Mouse (Mus musculus) adrenal gland, postnatal 25 days (tissue): ENCODE data around the gene Col1a1. TPM values are rescaled to one million over a fixed set of nuclear protein-coding genes. Genes with fewer than 3 reads are reported as not detected.

Experiments
- DNase-seq: peaks from one replicate; pipeline ENCODE4 v3.0.0; 2021; ENCODE audit warnings: mixed read lengths
- total RNA-seq: library from RNA; stranded (reverse); gene quantifications from 2 replicates; pipeline ENCODE4 v1.2.3, GENCODE M21; 2021

Gene Col1a1
- total RNA-seq, 1 experiment from 2014 or later, result 74.0 TPM

DNA sequence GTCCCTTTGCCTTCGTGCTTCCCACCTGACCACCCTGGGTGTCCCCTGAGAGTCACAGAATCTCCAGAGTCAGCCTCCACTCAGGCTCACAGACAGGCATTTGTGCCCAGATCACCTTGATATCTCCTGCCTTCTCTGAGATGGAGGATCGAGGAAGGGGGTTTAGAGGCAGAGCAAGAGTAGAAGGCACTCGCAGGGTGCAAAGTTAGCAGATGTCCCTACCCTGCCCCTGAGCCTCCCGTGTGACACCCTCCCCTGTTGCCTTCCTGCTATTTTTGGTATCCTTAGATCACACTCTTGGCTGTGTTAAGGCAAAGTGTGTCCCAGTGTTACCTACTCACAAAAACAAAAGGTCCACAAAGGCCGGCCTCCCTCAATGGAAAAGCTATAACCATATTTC, 40.2 kb downstream of the Col1a1 start, which contains the start of gene Sgca:
Gene Sgca, minus strand, starts transcription at position 129 of the 400 bp plus-strand sequence.
- DNase-seq, result no peak

DNA sequence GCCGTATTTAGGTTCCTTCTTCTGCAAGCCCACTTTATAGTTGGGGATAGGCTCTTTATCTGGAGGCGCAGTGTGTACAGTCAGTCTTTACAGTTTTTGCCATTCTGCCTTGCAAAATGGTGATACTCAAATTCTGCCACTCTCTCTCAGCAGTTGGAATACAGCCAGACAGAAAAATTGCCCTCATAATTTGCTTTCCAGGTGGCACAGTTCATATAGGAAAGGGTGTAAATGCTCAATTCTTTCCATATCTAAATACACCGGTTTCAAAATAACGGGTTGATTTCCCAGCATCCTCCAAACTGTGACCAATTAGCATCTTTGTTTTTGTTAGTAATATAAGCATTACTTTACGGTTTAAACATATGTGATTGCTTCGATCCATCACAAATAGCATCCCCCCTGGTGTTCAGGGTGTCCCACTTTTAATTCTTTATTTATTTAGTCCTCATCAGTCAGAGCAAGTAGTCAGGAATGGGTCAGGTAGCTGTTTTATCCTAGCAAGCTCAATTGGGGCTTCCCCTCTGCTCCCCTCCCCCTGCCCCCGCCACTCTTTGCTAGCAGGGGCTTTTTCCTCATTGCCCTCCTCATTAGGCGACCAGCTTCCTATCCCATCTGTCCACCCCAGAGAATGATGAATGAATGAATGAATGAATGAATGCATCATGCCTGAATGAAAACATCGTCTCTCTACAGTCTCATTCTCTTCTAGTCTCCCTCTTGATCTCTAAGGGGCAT, 42.3 kb downstream of the Col1a1 start:
- no peak for DNase-seq

- DNase-seq, result peak; percentile 98
Observed at GRCm38 (mm10) chr11:94978947-94979346, 42.9 kb downstream of the Col1a1 start.

- DNase-seq, result no peak
Observed at GRCm38 (mm10) chr11:94979462-94980179, 43.6 kb downstream of the Col1a1 start.

DNA sequence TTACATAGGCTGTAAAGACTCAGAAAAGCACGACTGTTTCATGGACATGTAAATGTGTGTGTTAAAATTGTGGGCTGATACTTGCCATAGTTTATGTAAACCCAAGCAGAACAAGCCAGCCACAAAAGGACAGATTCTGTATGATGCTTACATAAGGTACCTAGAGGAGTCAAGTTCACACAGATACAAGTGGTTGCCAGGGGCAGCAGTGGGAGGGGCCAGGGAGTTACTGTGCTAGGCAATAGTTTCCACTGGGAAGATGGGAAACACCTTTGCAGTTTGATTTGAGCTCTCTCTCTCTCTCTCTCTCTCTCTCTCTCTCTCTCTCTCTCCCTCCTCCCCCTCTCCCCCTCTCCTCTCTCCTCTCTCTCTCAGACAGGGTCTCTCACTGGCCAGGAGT, 49.1 kb downstream of the Col1a1 start:
- DNase-seq, result no peak

- DNase-seq, result no peak
Observed at GRCm38 (mm10) chr11:94985822-94986221, 49.8 kb downstream of the Col1a1 start.

DNA sequence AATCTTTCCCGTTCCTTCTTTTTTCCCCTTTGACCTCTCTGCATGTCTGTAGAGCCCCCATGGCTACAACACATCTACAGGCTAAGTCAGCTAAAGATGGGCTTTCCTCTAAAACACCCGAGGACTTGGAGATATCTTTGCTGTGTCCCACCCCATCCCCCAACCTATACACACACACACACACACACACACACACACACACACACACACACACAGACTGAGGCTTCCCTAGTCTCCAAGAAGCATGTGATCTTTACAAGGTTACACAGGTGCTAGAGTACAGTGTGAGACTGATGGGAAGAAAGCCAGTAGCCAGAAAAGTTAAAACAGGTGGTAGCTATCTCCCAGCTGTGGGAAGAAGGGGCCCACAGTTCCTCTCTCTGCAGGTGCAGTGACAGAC, 50.4 kb downstream of the Col1a1 start:
- no peak for DNase-seq

DNA sequence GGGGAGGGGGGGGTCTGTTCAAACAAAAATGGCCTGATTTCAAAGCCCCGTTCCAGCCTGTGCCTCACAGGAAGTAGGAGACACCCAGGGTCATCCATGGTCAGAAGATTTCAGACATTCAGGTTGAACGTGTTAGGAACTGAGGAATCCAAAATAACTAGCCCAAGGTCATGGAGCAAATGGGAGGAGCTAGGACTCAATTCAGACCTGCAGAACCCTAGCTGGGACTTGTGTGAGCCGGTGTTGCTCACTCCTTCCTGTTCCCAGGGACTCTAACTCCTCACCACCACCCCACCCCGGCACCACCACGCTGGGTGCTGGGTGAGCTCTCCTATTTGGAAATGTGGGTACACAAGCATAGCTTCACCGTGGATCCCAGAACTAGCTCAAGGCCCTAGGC, 51.3 kb downstream of the Col1a1 start:
- DNase-seq, result no peak

GRCm38 (mm10) chr11:94987851-94988250, 51.8 kb downstream of the Col1a1 start:
- DNase-seq, result peak; percentile 71

DNA sequence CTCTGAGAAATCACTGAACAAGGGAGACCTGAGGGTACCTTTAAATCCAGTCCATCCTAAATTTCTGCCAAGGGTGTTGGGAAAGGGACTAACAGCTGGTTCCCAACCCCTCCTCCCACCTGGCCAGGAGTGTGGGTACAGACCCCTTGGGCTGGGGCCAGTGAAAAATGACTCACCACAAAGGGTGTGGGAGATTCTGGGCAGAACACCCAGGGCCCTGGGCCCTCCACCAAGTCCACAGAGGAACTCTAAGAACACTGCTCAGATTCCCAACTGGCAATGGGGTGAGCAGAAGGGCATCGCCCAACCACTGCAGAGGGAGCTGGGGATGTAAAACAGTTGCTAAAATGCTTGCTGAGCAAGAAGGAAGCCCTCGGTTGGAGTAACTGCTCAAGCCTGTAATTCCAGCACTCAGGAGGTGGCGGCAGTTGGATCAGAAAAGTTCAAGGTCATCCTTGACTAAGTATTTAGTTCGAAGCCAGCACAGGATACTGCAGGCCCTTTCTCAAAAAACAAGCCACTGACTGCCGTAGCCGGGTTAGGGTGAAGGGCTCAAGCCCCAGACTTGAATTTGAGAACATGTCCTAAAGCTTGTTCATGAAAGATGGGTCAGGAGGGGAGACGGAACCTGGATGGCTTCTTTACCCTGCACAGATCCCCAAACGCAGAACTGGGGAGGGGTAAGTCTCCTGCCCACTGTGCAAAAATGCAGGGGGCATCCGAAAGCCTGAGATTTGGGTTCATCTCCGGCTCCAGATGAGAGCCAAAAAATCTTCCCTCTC, 52.9 kb downstream of the Col1a1 start:
- DNase-seq, result peak; percentile 37

- peak; percentile 64 for DNase-seq
Observed at GRCm38 (mm10) chr11:94989562-94990017, 53.6 kb downstream of the Col1a1 start.

DNA sequence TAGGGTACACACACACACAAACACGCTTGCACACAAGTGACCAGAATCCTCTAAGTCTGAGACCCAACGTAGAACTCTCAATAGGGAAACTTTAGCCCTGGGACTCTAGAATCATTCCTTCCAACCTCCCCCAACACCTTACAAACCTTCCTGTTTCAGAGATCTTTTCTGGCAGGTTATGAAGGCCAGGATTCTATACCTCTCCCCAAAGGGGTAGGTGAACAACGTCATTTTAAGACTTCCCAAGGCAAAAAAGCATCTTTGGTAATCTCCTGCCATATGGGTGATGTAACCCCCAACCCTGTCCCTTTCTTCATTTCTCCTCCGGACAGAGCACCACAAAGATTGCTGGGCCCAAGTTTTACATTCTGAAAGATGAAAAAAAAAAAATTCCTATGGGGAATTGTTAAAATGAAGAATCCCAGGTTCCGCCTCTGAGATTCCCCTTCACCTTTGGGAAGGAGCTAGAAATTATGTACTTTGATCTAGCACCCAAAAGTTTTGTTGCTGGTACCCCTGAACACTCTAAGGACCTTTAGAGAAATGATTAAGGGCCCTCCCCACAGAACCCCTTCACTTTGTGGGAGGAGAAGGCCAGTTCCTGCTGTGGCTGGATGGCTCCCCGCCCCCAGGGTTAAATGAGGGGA, 54.2 kb downstream of the Col1a1 start:
- DNase-seq, result no peak

GRCm38 (mm10) chr11:94990749-94991577, 54.9 kb downstream of the Col1a1 start, which contains the start of gene Ppp1r9b:
Ppp1r9b (plus strand) TSS chr11:94991035.
- peak; percentile 94 for DNase-seq

- DNase-seq, result peak; percentile 69
Observed at GRCm38 (mm10) chr11:94991641-94992479, 55.8 kb downstream of the Col1a1 start.

DNA sequence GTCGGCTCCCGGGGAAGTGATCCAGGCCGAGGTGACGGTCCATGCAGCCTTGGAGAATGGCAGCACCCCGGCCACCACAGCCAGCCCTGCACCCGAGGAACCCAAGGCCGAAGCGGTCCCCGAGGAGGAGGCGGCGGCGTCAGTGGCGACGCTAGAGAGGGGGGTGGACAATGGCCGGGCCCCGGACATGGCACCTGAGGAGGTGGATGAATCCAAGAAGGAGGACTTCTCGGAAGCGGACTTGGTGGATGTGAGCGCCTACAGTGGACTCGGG, 56.4 kb downstream of the Col1a1 start:
- DNase-seq, result peak; percentile 60

DNA sequence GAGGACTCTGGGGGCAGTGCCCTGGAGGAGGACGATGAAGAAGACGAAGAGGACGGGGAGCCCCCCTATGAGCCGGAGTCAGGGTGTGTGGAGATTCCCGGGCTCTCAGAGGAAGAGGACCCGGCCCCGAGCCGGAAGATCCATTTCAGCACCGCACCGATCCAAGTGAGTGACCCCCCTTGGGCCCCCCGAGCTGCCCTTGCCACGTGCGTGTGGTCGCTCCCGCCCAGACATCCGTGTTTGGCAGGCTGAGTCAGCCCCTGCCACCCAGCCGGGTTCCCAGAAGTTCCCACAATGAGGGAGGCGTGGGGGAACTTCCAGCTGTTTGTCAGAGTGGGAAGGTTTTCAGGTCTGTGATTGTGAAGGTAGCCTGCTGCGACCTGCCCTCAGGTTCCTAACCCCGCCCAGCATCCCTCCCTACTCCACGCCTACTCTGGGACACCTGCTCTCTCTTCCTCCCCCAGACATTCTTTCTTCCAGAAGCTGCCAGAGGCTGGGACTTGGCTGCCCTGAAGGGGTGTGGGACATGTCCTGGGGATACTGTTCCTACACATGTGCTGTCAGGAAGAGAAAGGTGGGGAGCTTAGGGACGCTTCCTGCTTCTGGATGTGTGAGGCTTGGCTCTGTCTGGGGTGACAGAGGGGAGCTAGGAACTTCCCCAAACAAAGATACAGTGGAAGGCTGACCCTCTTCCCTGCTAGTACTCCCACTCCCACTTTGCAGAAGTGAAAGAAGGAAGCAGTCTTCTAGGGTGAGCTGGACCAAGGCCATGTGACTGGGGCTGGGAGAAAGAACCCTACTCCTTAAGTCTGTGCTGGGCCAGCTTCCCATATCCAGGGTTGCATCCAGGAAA, 57.0 kb downstream of the Col1a1 start:
- peak; percentile 65 for DNase-seq

DNA sequence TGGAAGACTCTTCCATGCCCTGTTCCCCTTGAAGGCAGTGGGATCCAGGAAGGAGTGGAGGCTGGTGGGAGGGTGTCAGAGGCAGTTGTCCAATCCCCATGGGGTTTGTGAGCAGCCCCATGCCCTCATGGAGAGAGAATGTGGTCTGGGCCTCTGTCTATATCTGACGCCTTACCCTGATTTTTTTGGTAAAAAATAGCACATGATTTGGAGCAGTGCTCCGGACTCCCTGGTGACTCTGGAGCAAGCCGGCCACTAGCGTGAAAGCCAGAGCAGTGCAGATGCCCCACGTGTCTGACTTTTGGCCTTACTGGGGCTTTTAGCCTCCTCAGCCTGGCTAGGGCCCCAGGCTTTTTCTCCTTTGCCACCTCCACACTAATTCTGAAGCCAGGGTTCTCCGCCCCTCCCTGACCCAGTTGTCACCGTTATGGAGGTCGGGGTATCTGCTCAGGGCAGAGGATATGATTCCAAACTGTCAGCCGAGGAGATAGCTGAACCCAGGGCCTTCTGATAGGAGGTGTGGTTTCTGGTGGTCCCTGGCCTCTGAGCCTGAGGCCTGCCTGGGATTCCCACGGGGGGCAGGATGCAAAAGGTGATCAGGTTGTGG, 58.3 kb downstream of the Col1a1 start:
- DNase-seq, result peak; percentile 35

GRCm38 (mm10) chr11:94994947-94995772, 59.1 kb downstream of the Col1a1 start:
- DNase-seq, result no peak
